Mouse (Mus musculus): Measurements from ENCODE around the gene Gm49366.

Gm49366 gene

GRCm38 (mm10) chr12:84094666-84095065, 55.9 kb downstream of the Gm49366 start:
- peak; percentile 24 to 47 for DNase-seq

- no peak for DNase-seq
Measured at GRCm38 (mm10) chr12:84099605-84100004, 60.9 kb downstream of the Gm49366 start.

GRCm38 (mm10) chr12:84100071-84100470, 61.3 kb downstream of the Gm49366 start:
- DNase-seq: no peak

- DNase-seq: peak; percentile 55 to 71
Measured at GRCm38 (mm10) chr12:84100604-84101492, 62.1 kb downstream of the Gm49366 start, which contains the start of gene Acot6. TSS of gene Acot6 (plus strand) at chr12:84100654.

- no peak for DNase-seq
Measured at GRCm38 (mm10) chr12:84101493-84101845, 62.7 kb downstream of the Gm49366 start.

- DNase-seq: no peak
Measured at GRCm38 (mm10) chr12:84107012-84107411, 68.3 kb downstream of the Gm49366 start.

- DNase-seq: no peak
Measured at GRCm38 (mm10) chr12:84107692-84108091, 69.0 kb downstream of the Gm49366 start.
